Mouse (Mus musculus): ENCODE measurements around the gene Asgr1. TPM values are rescaled to one million over a fixed set of nuclear protein-coding genes. Genes with fewer than 3 reads are reported as not detected.
A peak's percentile ranks its signal among the peaks of the same experiment; 100 is the strongest.

Gene Asgr1
- polyA plus RNA-seq, 1 experiment from 2014 or later: 458 TPM

DNA sequence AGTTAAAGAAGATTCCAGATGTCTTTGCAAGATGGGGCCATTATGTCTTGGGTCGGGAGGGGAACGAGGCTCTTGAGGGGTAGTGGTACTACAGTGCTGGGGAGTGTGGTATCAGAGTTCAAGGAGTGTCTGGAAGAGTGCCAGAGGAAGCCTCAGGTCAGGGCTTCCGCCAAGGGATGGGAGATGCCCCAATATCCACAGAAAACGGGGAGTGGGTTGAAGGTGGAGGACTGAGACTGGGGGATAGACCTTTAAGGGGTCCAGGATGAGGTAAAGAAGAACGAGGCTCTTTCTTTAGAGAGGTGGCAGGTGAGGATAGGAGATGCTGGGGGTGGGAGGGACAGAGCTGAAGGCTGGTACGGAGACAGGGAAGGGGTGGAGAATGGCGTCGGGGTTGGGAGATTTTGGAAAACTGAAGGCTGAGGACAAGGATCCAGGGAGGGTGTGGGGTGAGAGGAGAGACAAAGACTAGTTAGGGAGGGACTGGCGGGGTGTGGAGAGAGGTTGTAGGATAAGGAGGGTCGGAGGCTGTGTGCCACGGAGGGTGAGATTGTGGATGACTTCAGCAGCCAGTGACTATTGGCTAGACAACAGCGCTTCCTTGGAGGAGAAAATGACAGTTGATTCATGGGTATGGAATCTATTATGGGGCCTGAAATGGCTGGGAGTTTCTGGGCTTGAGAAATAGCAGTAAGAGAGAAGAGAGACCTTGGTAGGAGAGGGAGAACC is 25.3 kb upstream of the Asgr1 start:
- ATAC-seq (no peak), DNase-seq (no peak)
- H3K4me2 ChIP-seq (ENCODE audit: low read depth, low read length): peak overlapping the region; percentile 35
- H3K4me3 ChIP-seq (ENCODE audit: low read depth, low read length): no peak overlapping the region
- no peak for TF ChIP-seq CTCF (IDR thresholded peaks at IDR 0.05; ENCODE audit: low read depth)
- H3K9me3 ChIP-seq (ENCODE audit: low read length): no peaks in the 10 kb centered on the region
- no peak overlapping the region for H3K9ac ChIP-seq (replicated peaks)
- peaks cover 9% of the 10 kb centered on the region; the same call in 1 of the 2 replicates for H3K27me3 ChIP-seq (ENCODE audit: insufficient read depth, low read length)
- H3K4me1 ChIP-seq (ENCODE audit: insufficient read depth): peaks cover 7% of the 10 kb centered on the region
- H3K27ac ChIP-seq (ENCODE audit: low read depth): no peak overlapping the region
- 39% methylated on average over 12 of the region's 12 CpGs for WGBS (ENCODE audit: insufficient replicate concordance)
- H3K36me3 ChIP-seq (replicated peaks; ENCODE audit: insufficient read depth, low read length): no peaks in the 10 kb centered on the region

DNA sequence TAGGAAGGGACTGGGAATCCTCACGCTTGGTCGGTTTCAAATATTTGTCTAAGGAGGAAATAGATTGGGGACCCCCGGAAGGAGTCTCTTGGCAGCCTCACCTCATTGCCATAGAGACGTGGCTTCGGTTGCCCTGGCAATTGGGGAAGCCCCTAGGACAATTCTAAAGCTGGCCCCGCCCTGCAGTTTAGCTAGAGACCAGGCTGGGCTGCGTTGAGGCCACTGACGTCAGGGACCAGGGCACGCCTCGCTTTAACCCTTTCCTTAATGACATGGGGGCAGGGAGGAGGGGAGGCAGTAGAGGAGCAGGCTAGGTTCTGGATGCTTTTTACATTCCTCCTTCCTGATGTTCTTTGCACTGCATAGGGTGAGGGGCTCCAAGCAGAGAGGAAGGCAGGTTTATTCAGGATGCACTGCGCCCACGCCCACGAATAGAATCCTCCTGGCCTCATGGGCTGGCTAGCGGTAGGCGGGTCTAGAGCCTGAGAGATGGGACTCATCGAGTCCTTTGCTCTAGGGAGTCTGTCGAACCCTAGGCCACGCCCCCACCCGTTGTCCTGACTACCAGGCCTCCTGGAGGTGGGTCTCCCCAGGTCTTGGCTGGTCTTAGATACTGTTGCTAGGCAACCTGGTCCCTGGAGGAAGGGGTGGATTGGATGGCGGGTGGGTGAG is 24.6 kb upstream of the Asgr1 start:
- Histone ChIP-seq H3K4me3 (ENCODE audit: low read depth, low read length) (no peak overlapping the region), H3K4me1 (ENCODE audit: insufficient read depth) (peaks cover 7% of the 10 kb centered on the region), H3K9ac (replicated peaks) (no peak overlapping the region)

DNA sequence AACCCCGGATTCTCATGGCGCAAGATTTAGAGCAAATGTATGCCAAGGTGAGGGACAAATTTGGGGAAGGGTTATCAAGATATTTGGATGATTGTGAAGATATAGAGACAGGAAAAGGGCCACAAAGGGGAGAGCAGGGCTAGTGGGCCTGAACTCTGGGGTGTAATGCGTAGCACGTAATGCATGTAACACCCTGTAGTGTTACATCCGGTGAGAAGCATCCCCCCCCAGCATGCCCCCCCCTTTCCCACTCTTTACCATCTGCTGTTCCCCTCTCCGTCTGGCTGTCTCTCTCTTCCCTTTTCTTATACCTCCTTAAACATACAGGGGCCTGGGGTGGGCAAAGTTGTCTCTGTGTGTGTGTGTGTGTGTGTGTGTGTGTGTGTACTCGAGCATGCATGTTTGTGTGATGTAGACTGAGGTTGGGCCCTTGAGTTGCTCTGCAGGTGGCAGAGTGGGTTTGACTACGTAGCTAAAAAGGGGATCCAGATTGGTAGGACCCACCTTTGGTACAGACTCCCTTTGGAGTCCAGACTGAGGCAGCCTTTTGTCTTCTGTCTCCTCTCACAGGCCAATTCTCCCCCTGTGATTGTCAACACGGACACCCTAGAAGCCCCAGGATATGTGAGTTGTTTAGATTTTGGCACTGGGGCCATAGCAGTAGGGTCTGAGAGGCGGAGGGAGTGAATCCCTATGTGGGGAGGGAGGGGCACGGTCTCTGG is 23.9 kb upstream of the Asgr1 start:
- no peak for TF ChIP-seq CTCF (IDR thresholded peaks at IDR 0.05; ENCODE audit: low read depth)
- Histone ChIP-seq H3K36me3 (replicated peaks; ENCODE audit: insufficient read depth, low read length) (no peaks in the 10 kb centered on the region), H3K9me3 (ENCODE audit: low read length) (no peaks in the 10 kb centered on the region), H3K27ac (ENCODE audit: low read depth) (no peak overlapping the region), H3K4me2 (ENCODE audit: low read depth, low read length) (no peak overlapping the region; the same call in 1 of the 2 replicates), H3K9ac (replicated peaks) (no peak overlapping the region), H3K4me1 (ENCODE audit: insufficient read depth) (peaks cover 7% of the 10 kb centered on the region), H3K27me3 (ENCODE audit: insufficient read depth, low read length) (no peaks in the 10 kb centered on the region), H3K4me3 (ENCODE audit: low read depth, low read length) (no peak overlapping the region)
- no peak for ATAC-seq
- DNase-seq: no peak
- WGBS (ENCODE audit: insufficient replicate concordance): 53% methylated on average over 10 of the region's 11 CpGs

More for the DNA sequence above, 24.6 kb upstream of the Asgr1 start:
- H3K4me2 ChIP-seq (ENCODE audit: low read depth, low read length): peak overlapping the region; percentile 35
- no peak overlapping the region for H3K27ac ChIP-seq (ENCODE audit: low read depth)
- WGBS (ENCODE audit: insufficient replicate concordance): 8% methylated on average over 20 of the region's 20 CpGs
- H3K27me3 ChIP-seq (ENCODE audit: insufficient read depth, low read length): peaks cover 3% of the 10 kb centered on the region; the same call in 1 of the 2 replicates
- ATAC-seq (peak; percentile 37; the same call in 1 of the 2 replicates), DNase-seq (peak; percentile 50)
- no peaks in the 10 kb centered on the region for H3K36me3 ChIP-seq (replicated peaks; ENCODE audit: insufficient read depth, low read length)
- TF ChIP-seq CTCF (IDR thresholded peaks at IDR 0.05; ENCODE audit: low read depth) (no peak), EP300 (IDR thresholded peaks at IDR 0.05; ENCODE audit: low read depth) (no peak)
- no peaks in the 10 kb centered on the region for H3K9me3 ChIP-seq (ENCODE audit: low read length)

DNA sequence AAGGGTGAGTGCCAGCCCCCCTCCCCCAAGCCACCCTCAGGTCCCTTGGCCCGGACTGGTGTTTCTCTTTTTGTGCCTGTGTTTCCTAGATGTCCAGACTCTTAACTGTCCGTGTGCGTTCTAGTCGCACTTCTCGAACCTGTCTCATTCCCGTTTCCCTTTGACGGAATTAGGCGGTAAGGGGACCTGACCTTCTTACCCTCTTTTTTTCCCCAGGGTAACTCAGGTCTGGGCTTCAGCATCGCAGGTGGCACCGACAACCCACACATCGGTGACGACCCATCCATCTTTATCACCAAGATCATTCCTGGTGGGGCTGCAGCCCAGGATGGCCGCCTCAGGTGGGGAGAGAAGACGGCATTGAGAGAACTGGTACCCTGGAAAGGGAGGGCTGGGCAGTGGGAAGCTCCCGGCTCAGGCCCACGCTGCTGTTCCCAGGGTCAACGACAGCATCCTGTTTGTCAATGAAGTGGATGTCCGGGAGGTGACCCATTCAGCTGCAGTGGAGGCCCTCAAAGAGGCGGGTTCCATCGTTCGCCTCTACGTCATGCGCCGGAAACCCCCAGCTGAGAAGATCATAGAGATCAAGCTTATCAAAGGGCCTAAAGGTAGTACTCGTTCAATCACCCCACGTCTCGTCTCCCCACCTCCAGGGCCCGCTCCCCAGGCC is 23.1 kb upstream of the Asgr1 start:
- H3K27ac ChIP-seq (ENCODE audit: low read depth): no peak overlapping the region
- H3K9me3 ChIP-seq (ENCODE audit: low read length): no peaks in the 10 kb centered on the region
- H3K4me3 ChIP-seq (ENCODE audit: low read depth, low read length): no peak overlapping the region
- peaks cover 7% of the 10 kb centered on the region for H3K4me1 ChIP-seq (ENCODE audit: insufficient read depth)
- no peak for TF ChIP-seq EP300 (IDR thresholded peaks at IDR 0.05; ENCODE audit: low read depth)
- TF ChIP-seq CTCF (IDR thresholded peaks at IDR 0.05; ENCODE audit: low read depth): no peak
- no peak for ATAC-seq
- DNase-seq: no peak
- no peaks in the 10 kb centered on the region for H3K27me3 ChIP-seq (ENCODE audit: insufficient read depth, low read length)
- 88% methylated on average over 28 of the region's 28 CpGs for WGBS (ENCODE audit: insufficient replicate concordance)
- no peak overlapping the region for H3K4me2 ChIP-seq (ENCODE audit: low read depth, low read length)
- no peak overlapping the region for H3K9ac ChIP-seq (replicated peaks)
- H3K36me3 ChIP-seq (replicated peaks; ENCODE audit: insufficient read depth, low read length): no peaks in the 10 kb centered on the region

DNA sequence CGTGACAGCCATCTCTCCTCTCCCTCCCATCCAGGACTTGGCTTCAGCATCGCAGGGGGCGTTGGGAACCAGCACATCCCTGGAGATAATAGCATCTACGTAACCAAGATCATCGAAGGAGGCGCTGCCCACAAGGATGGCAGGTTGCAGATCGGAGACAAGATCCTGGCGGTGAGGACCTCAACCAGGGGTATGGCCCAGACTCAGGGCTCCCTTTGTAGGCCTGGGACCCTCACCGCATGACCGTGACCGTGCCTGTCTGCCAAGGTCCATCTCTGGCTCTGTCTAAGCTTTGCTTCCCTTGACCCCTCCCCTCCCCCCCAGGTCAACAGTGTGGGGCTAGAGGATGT is 22.6 kb upstream of the Asgr1 start:
- no peaks in the 10 kb centered on the region for H3K27me3 ChIP-seq (ENCODE audit: insufficient read depth, low read length)
- no peaks in the 10 kb centered on the region for H3K9me3 ChIP-seq (ENCODE audit: low read length)
- H3K4me3 ChIP-seq (ENCODE audit: low read depth, low read length): no peak overlapping the region
- TF ChIP-seq CTCF (IDR thresholded peaks at IDR 0.05; ENCODE audit: low read depth): no peak
- TF ChIP-seq EP300 (IDR thresholded peaks at IDR 0.05; ENCODE audit: low read depth): no peak
- H3K36me3 ChIP-seq (replicated peaks; ENCODE audit: insufficient read depth, low read length): no peaks in the 10 kb centered on the region
- 91% methylated on average over 11 of the region's 11 CpGs for WGBS (ENCODE audit: insufficient replicate concordance)
- peaks cover 7% of the 10 kb centered on the region for H3K4me1 ChIP-seq (ENCODE audit: insufficient read depth)
- H3K4me2 ChIP-seq (ENCODE audit: low read depth, low read length): no peak overlapping the region
- no peak overlapping the region for H3K27ac ChIP-seq (ENCODE audit: low read depth)
- DNase-seq (no peak), ATAC-seq (no peak)
- H3K9ac ChIP-seq (replicated peaks): no peak overlapping the region

DNA sequence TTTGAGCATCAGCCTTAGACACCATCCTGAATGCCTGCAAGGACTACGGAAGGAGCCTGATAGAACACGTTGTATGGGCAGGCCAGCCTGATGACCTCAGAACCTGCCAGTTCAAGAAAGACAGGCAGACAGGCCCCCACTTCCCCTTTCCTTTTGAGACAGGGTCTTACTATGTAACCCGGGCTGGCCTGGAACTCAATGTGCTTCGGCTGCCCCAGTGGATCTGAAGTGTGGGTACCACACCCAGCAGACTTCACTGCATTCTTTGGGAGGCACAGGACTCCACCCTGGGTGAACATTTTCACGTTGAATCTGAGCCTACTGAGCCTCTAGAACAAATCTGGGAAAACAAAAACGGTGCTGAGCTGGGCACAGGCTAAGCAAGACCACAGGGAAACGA is 15.7 kb upstream of the Asgr1 start:
- Histone ChIP-seq H3K9ac (replicated peaks) (no peak overlapping the region), H3K4me1 (ENCODE audit: insufficient read depth) (no peaks in the 10 kb centered on the region), H3K9me3 (ENCODE audit: low read length) (no peaks in the 10 kb centered on the region), H3K36me3 (replicated peaks; ENCODE audit: insufficient read depth, low read length) (no peaks in the 10 kb centered on the region), H3K4me3 (ENCODE audit: low read depth, low read length) (no peak overlapping the region), H3K27ac (ENCODE audit: low read depth) (no peak overlapping the region), H3K4me2 (ENCODE audit: low read depth, low read length) (no peak overlapping the region), H3K27me3 (ENCODE audit: insufficient read depth, low read length) (no peaks in the 10 kb centered on the region)
- no peak for DNase-seq
- 48% methylated on average over 7 of the region's 7 CpGs for WGBS (ENCODE audit: insufficient replicate concordance)
- TF ChIP-seq CTCF (IDR thresholded peaks at IDR 0.05; ENCODE audit: low read depth) (no peak), EP300 (IDR thresholded peaks at IDR 0.05; ENCODE audit: low read depth) (no peak)
- no peak for ATAC-seq
